Mouse (Mus musculus): ENCODE data around the gene Fbxl7. TPM values are rescaled to one million over a fixed set of nuclear protein-coding genes. Genes with fewer than 3 reads are reported as not detected.
A peak's percentile ranks its signal among the peaks of the same experiment; 100 is the strongest.

The Fbxl7 gene
- polyA plus RNA-seq, 1 experiment from 2014 or later, result 26.2 TPM

- Histone ChIP-seq H3K27me3 (no peaks in the 10 kb centered on the region), H3K4me3 (replicated peaks) (no peak overlapping the region), H3K4me1 (peaks cover 7% of the 10 kb centered on the region; the same call in 1 of the 2 replicates), H3K27ac (replicated peaks) (no peak overlapping the region), H3K4me2 (replicated peaks) (no peak overlapping the region), H3K9me3 (replicated peaks) (no peaks in the 10 kb centered on the region), H3K9ac (no peak overlapping the region), H3K36me3 (no peaks in the 10 kb centered on the region)
- 95% methylated on average over 17 of the region's 17 CpGs for WGBS
- no peak for ATAC-seq (ENCODE audit: insufficient number of reproducible peaks, low FRiP score, low TSS enrichment, low read depth)
Observed at GRCm38 (mm10) chr15:26623242-26623641, 272.1 kb downstream of the Fbxl7 start.

- Histone ChIP-seq H3K36me3 (no peaks in the 10 kb centered on the region), H3K9me3 (replicated peaks) (no peaks in the 10 kb centered on the region), H3K4me2 (replicated peaks) (no peak overlapping the region), H3K9ac (no peak overlapping the region), H3K27ac (replicated peaks) (peak overlapping the region; percentile 6; the same call in 1 of the 2 replicates), H3K4me3 (replicated peaks) (no peak overlapping the region), H3K27me3 (no peaks in the 10 kb centered on the region), H3K4me1 (peaks cover 7% of the 10 kb centered on the region; the same call in 1 of the 2 replicates)
- 15% methylated on average over 5 of the region's 5 CpGs for WGBS
- no peak for ATAC-seq (ENCODE audit: insufficient number of reproducible peaks, low FRiP score, low TSS enrichment, low read depth)
Observed at GRCm38 (mm10) chr15:26620279-26620678, 275.1 kb downstream of the Fbxl7 start.

DNA sequence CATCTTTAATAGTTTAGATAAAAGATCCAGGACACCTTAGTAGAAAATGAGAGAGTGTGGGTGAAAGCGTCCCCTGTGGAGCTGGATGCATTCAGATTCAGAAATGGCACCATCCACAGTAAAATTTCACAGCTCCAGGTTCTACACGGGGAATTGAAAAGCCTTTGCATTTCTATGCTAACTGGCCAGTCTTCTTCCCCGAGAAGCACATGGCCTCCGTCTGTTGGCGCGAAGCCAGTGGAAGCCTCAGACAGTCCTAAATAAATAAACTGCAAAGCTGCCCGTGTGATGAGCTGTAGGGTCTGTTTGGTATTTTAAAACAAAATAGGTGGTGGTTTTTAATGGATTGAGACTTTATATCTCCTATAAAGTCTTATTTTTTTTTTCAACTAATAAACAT lies 276.2 kb downstream of the Fbxl7 start:
- no peak overlapping the region for H3K27ac ChIP-seq (replicated peaks)
- H3K4me1 ChIP-seq, result peaks cover 7% of the 10 kb centered on the region; the same call in 1 of the 2 replicates
- ATAC-seq (ENCODE audit: insufficient number of reproducible peaks, low FRiP score, low TSS enrichment, low read depth), result no peak
- no peaks in the 10 kb centered on the region for H3K27me3 ChIP-seq
- no peak overlapping the region for H3K4me2 ChIP-seq (replicated peaks)
- no peak overlapping the region for H3K9ac ChIP-seq
- WGBS, result 46% methylated on average over 7 of the region's 7 CpGs
- no peaks in the 10 kb centered on the region for H3K36me3 ChIP-seq
- H3K9me3 ChIP-seq (replicated peaks), result no peaks in the 10 kb centered on the region
- H3K4me3 ChIP-seq (replicated peaks), result no peak overlapping the region

DNA sequence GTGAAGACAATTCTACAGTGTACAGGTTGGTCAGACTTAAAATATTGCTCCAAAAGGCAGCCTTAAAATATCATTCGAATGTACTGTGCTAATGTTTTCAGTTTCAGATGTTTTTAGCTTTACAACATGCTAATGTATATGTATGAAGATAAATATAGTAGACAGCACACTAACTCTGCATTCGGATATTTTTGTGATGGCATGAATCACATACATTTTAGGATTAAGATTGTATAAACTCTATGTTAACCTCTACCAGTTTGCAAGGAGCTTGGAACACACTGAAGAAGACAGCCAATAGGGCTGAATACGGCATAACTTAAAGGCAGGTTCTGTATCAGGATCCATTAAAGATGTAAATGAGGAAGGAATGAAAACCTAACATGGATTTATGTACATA lies 299.1 kb downstream of the Fbxl7 start:
- no peaks in the 10 kb centered on the region for H3K36me3 ChIP-seq
- no peaks in the 10 kb centered on the region for H3K4me1 ChIP-seq
- H3K27ac ChIP-seq (replicated peaks), result no peak overlapping the region
- 74% methylated on average over 3 of the region's 3 CpGs for WGBS
- ATAC-seq (ENCODE audit: insufficient number of reproducible peaks, low FRiP score, low TSS enrichment, low read depth), result no peak
- H3K4me3 ChIP-seq (replicated peaks), result no peak overlapping the region
- H3K4me2 ChIP-seq (replicated peaks), result no peak overlapping the region
- no peaks in the 10 kb centered on the region for H3K27me3 ChIP-seq
- H3K9me3 ChIP-seq (replicated peaks), result no peaks in the 10 kb centered on the region
- no peak overlapping the region for H3K9ac ChIP-seq

DNA sequence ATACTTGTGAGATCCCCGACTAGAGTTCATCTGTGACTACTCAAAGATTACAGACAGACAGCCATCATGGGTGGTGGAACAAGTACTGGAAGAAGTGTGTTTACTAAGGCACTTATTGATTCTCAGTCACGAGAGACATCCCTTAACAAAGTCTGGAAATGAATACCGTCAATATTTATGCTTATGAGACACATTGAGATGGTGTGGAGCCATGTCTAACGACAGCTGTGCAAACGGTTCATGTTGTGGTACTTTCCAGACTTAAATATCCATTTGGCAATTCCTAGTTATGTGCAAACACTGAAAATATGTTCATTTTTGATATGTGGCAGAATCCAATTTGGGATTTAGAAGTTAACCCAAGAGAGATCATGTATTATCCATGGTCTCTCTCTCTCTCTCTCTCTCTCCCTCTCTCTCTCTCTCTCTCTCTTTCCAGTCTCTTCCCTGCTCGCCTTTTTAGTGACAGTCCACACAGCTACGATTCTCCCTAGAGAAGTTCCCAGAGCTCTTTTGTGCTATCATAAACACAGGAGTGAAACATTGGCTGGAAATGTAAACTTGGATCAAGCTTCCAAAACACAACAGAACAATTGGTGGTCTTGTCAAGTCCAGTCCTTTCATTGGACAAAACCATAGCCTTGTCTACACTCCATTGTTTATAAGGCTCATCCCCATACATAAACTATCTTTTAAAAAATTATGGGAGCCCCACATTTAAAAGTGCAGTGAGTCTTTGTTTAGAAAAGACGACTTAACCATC lies 315.3 kb downstream of the Fbxl7 start:
- no peak overlapping the region for H3K27ac ChIP-seq (replicated peaks)
- no peaks in the 10 kb centered on the region for H3K27me3 ChIP-seq
- H3K9me3 ChIP-seq (replicated peaks), result no peaks in the 10 kb centered on the region
- no peak overlapping the region for H3K4me3 ChIP-seq (replicated peaks)
- no peak overlapping the region for H3K9ac ChIP-seq
- no peaks in the 10 kb centered on the region for H3K36me3 ChIP-seq
- no peak for ATAC-seq (ENCODE audit: insufficient number of reproducible peaks, low FRiP score, low TSS enrichment, low read depth)
- H3K4me2 ChIP-seq (replicated peaks), result no peak overlapping the region
- H3K4me1 ChIP-seq, result no peaks in the 10 kb centered on the region
- WGBS, result 72% methylated on average over 8 of the region's 8 CpGs

DNA sequence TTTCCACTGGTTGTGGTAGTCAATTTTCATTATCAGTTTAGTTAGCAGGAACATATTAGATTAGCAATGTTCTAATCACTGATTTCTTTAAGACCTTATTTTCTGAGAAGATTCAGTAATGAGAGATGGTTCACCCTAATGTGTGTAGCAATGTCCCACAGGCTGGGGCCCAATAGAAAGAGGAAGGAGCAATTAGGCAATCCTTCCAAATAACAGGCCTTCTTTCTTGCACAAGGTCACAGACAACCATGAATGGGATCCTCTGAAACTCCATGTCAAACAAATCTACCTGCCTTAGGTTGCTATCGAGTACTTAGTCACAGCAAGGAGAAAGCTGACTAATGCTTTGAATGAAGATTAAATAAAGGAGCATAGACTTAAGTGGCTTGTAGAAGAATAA lies 316.9 kb downstream of the Fbxl7 start:
- Histone ChIP-seq H3K9ac (no peak overlapping the region), H3K27ac (replicated peaks) (no peak overlapping the region), H3K36me3 (no peaks in the 10 kb centered on the region), H3K4me1 (no peaks in the 10 kb centered on the region), H3K4me3 (replicated peaks) (no peak overlapping the region), H3K27me3 (no peaks in the 10 kb centered on the region), H3K9me3 (replicated peaks) (no peaks in the 10 kb centered on the region), H3K4me2 (replicated peaks) (no peak overlapping the region)
- WGBS, result 81% methylated on average over 1 of the region's 1 CpGs
- no peak for ATAC-seq (ENCODE audit: insufficient number of reproducible peaks, low FRiP score, low TSS enrichment, low read depth)

DNA sequence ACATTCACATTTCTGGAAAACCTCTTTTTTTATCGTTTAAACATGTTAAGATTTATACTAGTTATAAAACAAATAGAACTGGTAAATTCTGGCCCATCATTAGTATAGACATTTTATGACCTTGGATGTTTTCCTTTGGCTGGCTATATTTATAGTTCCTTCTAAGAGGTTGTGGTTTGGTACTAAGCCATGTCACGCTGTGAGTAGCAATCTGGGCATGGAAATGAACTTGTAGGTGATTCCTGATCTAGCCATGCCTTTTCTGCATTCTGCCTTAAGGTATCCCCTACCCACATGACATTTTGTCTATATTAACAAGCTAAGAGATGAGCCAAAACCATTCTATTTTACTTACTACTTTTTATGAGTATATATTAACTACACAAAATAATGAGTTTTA lies 329.3 kb downstream of the Fbxl7 start:
- Histone ChIP-seq H3K4me2 (replicated peaks) (no peak overlapping the region), H3K36me3 (no peaks in the 10 kb centered on the region), H3K9me3 (replicated peaks) (no peaks in the 10 kb centered on the region), H3K27me3 (no peaks in the 10 kb centered on the region), H3K9ac (no peak overlapping the region), H3K27ac (replicated peaks) (no peak overlapping the region), H3K4me3 (replicated peaks) (no peak overlapping the region), H3K4me1 (no peaks in the 10 kb centered on the region)
- no peak for ATAC-seq (ENCODE audit: insufficient number of reproducible peaks, low FRiP score, low TSS enrichment, low read depth)
- WGBS, result 77% methylated on average over 2 of the region's 2 CpGs

GRCm38 (mm10) chr15:26553620-26554019 lies 341.8 kb downstream of the Fbxl7 start:
- no peaks in the 10 kb centered on the region for H3K27me3 ChIP-seq
- H3K9me3 ChIP-seq (replicated peaks), result no peaks in the 10 kb centered on the region
- no peak overlapping the region for H3K9ac ChIP-seq
- H3K4me2 ChIP-seq (replicated peaks), result no peak overlapping the region
- WGBS, result 56% methylated on average over 10 of the region's 10 CpGs
- no peak overlapping the region for H3K27ac ChIP-seq (replicated peaks)
- ATAC-seq (ENCODE audit: insufficient number of reproducible peaks, low FRiP score, low TSS enrichment, low read depth), result no peak
- no peaks in the 10 kb centered on the region for H3K4me1 ChIP-seq
- no peak overlapping the region for H3K4me3 ChIP-seq (replicated peaks)
- H3K36me3 ChIP-seq, result 0 out of 2 replicates have a peak, but pooled peaks cover 5% of the 10 kb centered on the region

- no peak overlapping the region for H3K9ac ChIP-seq
- WGBS, result 57% methylated on average over 3 of the region's 3 CpGs
- no peak for ATAC-seq (ENCODE audit: insufficient number of reproducible peaks, low FRiP score, low TSS enrichment, low read depth)
- H3K4me3 ChIP-seq (replicated peaks), result no peak overlapping the region
- H3K9me3 ChIP-seq (replicated peaks), result no peaks in the 10 kb centered on the region
- no peak overlapping the region for H3K4me2 ChIP-seq (replicated peaks)
- H3K36me3 ChIP-seq, result no peaks in the 10 kb centered on the region
- no peak overlapping the region for H3K27ac ChIP-seq (replicated peaks)
- H3K27me3 ChIP-seq, result no peaks in the 10 kb centered on the region
- no peaks in the 10 kb centered on the region for H3K4me1 ChIP-seq
Observed at GRCm38 (mm10) chr15:26533997-26534700, 361.2 kb downstream of the Fbxl7 start.

GRCm38 (mm10) chr15:26519220-26519631 lies 376.2 kb downstream of the Fbxl7 start:
- 19% methylated on average over 6 of the region's 6 CpGs for WGBS
- H3K27ac ChIP-seq (replicated peaks), result 0 out of 2 replicates have a peak overlapping the region, but pooled peaks have one; percentile 12
- peak; percentile 80 for ATAC-seq (ENCODE audit: insufficient number of reproducible peaks, low FRiP score, low TSS enrichment, low read depth)

GRCm38 (mm10) chr15:26501024-26501423 lies 394.4 kb downstream of the Fbxl7 start:
- H3K4me1 ChIP-seq, result no peaks in the 10 kb centered on the region
- H3K27me3 ChIP-seq, result no peaks in the 10 kb centered on the region
- H3K4me2 ChIP-seq (replicated peaks), result no peak overlapping the region
- H3K27ac ChIP-seq (replicated peaks), result no peak overlapping the region
- H3K9me3 ChIP-seq (replicated peaks), result no peaks in the 10 kb centered on the region
- H3K4me3 ChIP-seq (replicated peaks), result no peak overlapping the region
- ATAC-seq (ENCODE audit: insufficient number of reproducible peaks, low FRiP score, low TSS enrichment, low read depth), result no peak
- no peak overlapping the region for H3K9ac ChIP-seq
- WGBS, result 60% methylated on average over 4 of the region's 4 CpGs
- H3K36me3 ChIP-seq, result no peaks in the 10 kb centered on the region

More at GRCm38 (mm10) chr15:26519220-26519631, 376.2 kb downstream of the Fbxl7 start:
- no peak overlapping the region for H3K9ac ChIP-seq
- H3K9me3 ChIP-seq (replicated peaks), result no peaks in the 10 kb centered on the region
- H3K4me2 ChIP-seq (replicated peaks), result no peak overlapping the region
- H3K4me3 ChIP-seq (replicated peaks), result no peak overlapping the region
- H3K4me1 ChIP-seq, result peaks cover 4% of the 10 kb centered on the region; the same call in 1 of the 2 replicates
- no peaks in the 10 kb centered on the region for H3K36me3 ChIP-seq
- no peaks in the 10 kb centered on the region for H3K27me3 ChIP-seq
